Mouse (Mus musculus): ENCODE data around the gene Mmp21. TPM values are rescaled to one million over a fixed set of nuclear protein-coding genes. Genes with fewer than 3 reads are reported as not detected.

Gene Mmp21
- polyA plus RNA-seq, 1 experiment from 2014 or later: not detected

GRCm38 (mm10) chr7:133638821-133639220 is 41.0 kb downstream of the Mmp21 start:
- no peak for DNase-seq (ENCODE audit: low spot score)
- Histone ChIP-seq H3K36me3 (peaks cover 50% of the 10 kb centered on the region), H3K9me3 (replicated peaks) (no peaks in the 10 kb centered on the region), H3K27ac (replicated peaks) (no peak overlapping the region), H3K27me3 (ENCODE audit: low read depth, poor library complexity, severe bottlenecking) (no peaks in the 10 kb centered on the region), H3K4me3 (no peak overlapping the region; the same call in 1 of the 2 replicates), H3K4me1 (peaks cover 18% of the 10 kb centered on the region)
- 93% methylated on average over 13 of the region's 13 CpGs for WGBS

DNA sequence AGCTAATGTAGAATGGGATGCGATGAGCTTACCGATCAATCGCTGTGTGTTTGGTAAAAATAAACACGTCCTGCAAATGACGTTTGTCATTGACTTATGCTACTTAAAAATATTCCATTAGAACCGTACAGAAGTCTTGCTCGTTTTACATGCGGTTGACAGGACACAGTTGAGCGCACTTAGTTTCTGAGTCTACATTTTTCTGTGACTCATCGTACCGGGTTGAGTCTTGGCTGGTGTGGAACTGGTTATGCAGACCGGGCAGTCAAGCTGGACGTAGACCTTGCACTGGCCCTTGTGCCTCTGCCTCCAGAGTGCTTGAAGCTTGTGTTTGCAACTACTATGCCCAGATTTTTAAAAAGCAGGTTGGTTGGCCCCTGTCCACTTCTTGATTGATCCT is 41.6 kb downstream of the Mmp21 start:
- 18% methylated on average over 13 of the region's 13 CpGs for WGBS
- no peaks in the 10 kb centered on the region for H3K27me3 ChIP-seq (ENCODE audit: low read depth, poor library complexity, severe bottlenecking)
- peak overlapping the region; percentile 94 for H3K27ac ChIP-seq (replicated peaks)
- H3K36me3 ChIP-seq: peaks cover 45% of the 10 kb centered on the region
- no peaks in the 10 kb centered on the region for H3K9me3 ChIP-seq (replicated peaks)
- peaks cover 18% of the 10 kb centered on the region for H3K4me1 ChIP-seq
- DNase-seq (ENCODE audit: low spot score): no peak
- H3K4me3 ChIP-seq: peak overlapping the region; percentile 97

- Histone ChIP-seq H3K27me3 (ENCODE audit: low read depth, poor library complexity, severe bottlenecking) (no peaks in the 10 kb centered on the region), H3K27ac (replicated peaks) (peak within 1 kb of the TSS; percentile 94), H3K36me3 (peaks cover 38% of the 10 kb centered on the region), H3K4me1 (peaks cover 18% of the 10 kb centered on the region), H3K9me3 (replicated peaks) (no peaks in the 10 kb centered on the region), H3K4me3 (peak within 1 kb of the TSS; percentile 97)
- peak; percentile 99 for DNase-seq (ENCODE audit: low spot score)
- under 1% methylated on average over 81 of the region's 81 CpGs for WGBS
These were observed 42.2 kb downstream of the Mmp21 start, which contains the start of gene Edrf1 for GRCm38 (mm10) chr7:133637361-133638305. TSS of gene Edrf1 (plus strand) at chr7:133637543.

DNA sequence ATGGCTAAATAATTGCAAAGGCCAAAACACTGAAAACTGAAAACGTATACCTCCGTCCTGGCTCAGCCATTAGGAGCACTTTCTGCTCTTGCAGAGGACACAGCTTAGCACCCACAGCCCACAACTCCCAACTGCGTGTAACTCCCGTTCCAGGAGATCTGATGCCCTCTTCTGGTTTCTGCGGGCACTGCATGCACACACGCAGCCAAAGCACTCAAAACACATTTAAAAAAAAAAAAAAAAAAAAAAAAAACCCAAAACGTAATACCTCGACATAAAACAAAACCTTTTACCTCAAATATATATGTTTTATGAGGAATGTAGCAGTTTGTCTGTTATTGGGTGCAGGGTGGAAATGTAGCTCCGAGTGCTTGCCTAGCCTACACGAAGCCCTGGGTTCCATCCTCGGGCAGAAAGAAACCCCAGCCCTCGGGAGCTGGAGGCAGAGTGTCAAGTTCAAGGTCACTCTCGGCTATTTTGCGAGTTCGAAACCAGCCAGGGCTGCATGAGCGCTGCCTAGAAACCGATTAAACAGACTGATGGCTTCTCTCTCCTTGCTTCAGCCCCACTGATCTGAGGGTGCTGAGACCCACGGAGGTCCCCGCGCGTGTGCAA is 43.0 kb downstream of the Mmp21 start:
- DNase-seq (ENCODE audit: low spot score): peak; percentile 87
- Histone ChIP-seq H3K4me1 (peaks cover 18% of the 10 kb centered on the region), H3K36me3 (peaks cover 30% of the 10 kb centered on the region), H3K27ac (replicated peaks) (peak overlapping the region; percentile 94), H3K27me3 (ENCODE audit: low read depth, poor library complexity, severe bottlenecking) (no peaks in the 10 kb centered on the region), H3K4me3 (peak overlapping the region; percentile 97), H3K9me3 (replicated peaks) (no peaks in the 10 kb centered on the region)
- 3% methylated on average over 21 of the region's 21 CpGs for WGBS

- Histone ChIP-seq H3K27ac (replicated peaks) (no peak overlapping the region), H3K4me1 (peaks cover 18% of the 10 kb centered on the region), H3K9me3 (replicated peaks) (no peaks in the 10 kb centered on the region), H3K4me3 (no peak overlapping the region), H3K27me3 (ENCODE audit: low read depth, poor library complexity, severe bottlenecking) (no peaks in the 10 kb centered on the region), H3K36me3 (peaks cover 13% of the 10 kb centered on the region)
- 68% methylated on average over 10 of the region's 12 CpGs for WGBS
- no peak for DNase-seq (ENCODE audit: low spot score)
These were observed 44.8 kb downstream of the Mmp21 start for GRCm38 (mm10) chr7:133634932-133635650.

DNA sequence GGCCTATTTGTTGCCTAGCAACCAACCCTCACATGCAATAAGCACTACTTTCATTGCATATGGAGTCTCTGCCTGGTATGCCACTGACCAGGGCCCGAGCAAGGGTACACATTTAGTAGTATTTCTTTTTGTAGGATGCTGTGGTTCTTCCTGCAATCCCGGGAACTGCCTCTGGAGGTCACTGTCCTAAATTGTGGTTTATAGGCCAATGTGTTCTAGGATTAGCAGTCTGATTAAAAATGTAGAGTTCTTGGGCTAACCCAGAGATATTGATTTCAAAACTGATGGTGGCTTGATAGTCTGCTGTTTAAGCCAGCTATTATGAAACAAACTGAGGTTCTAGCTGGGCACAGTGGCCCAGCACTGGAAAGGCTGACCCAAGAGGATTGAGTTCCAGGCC is 47.4 kb downstream of the Mmp21 start:
- 26% methylated on average over 2 of the region's 2 CpGs for WGBS
- no peaks in the 10 kb centered on the region for H3K9me3 ChIP-seq (replicated peaks)

DNA sequence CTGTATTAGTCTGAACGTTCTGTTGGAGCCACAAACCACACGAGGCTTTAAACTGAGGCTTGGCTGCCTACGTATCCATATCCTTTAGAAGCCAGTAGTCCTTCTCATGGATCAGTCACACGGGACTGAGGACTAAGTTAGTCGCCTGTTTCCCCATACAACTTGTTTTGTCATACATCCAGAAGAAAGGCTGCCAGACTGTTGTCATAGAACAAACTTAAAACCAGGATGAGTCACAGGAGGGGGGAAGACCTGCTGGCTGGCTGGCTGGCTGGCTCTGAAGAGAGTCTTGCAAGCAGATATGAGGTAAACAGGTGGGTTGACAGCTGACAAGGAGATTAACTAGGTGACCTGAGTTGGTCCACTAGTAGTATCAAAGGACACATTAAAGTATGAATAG is 49.0 kb downstream of the Mmp21 start:
- no peaks in the 10 kb centered on the region for H3K36me3 ChIP-seq
- DNase-seq (ENCODE audit: low spot score): no peak
- no peaks in the 10 kb centered on the region for H3K9me3 ChIP-seq (replicated peaks)
- peaks cover 15% of the 10 kb centered on the region for H3K4me1 ChIP-seq
- no peak overlapping the region for H3K4me3 ChIP-seq
- H3K27me3 ChIP-seq (ENCODE audit: low read depth, poor library complexity, severe bottlenecking): no peaks in the 10 kb centered on the region
- no peak overlapping the region for H3K27ac ChIP-seq (replicated peaks)
- WGBS: 84% methylated on average over 5 of the region's 5 CpGs

More for the DNA sequence above, 47.4 kb downstream of the Mmp21 start:
- Histone ChIP-seq H3K27me3 (ENCODE audit: low read depth, poor library complexity, severe bottlenecking) (no peaks in the 10 kb centered on the region), H3K27ac (replicated peaks) (no peak overlapping the region), H3K4me1 (peaks cover 8% of the 10 kb centered on the region), H3K4me3 (no peak overlapping the region), H3K36me3 (no peaks in the 10 kb centered on the region)
- peak; percentile 51 for DNase-seq (ENCODE audit: low spot score)

DNA sequence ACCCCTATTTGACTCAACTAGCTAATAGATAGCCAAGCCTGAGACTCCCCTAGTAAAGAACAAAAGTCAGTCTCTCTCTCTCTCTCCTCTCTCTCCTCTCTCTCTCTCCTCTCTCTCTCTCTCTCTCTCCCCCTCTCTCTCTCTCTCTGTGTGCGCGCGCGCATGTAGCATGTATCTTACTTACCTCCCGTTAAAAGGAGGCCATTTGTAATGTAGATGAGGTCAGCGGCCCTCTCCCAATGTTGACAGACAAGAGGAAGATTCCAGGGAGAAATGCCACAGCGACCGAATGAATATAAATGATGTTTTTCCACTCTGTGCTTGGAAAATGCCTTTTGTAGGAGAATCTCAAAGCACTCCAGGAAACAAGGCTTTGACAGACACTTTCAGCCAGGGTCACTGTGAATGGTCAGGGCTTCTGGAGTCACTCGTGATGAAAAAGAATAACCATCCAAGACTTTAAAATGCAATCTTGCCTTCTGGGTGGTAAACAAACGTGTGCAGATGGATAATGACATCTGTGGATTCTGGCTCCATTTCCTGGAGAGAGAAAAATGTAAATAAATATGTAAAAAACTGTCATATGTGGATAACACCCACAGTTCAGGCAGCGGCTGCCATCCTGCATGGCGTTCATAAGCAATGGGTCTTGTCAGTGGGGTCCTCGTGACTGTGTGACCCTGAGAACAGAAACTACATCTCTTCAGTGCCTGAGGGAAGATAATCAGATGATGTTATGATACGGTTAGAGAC is 52.5 kb downstream of the Mmp21 start:
- Histone ChIP-seq H3K9me3 (replicated peaks) (no peaks in the 10 kb centered on the region), H3K27me3 (ENCODE audit: low read depth, poor library complexity, severe bottlenecking) (no peaks in the 10 kb centered on the region), H3K27ac (replicated peaks) (peak overlapping the region; percentile 1; the same call in 1 of the 2 replicates), H3K36me3 (no peaks in the 10 kb centered on the region), H3K4me1 (peaks cover 12% of the 10 kb centered on the region), H3K4me3 (no peak overlapping the region)
- DNase-seq (ENCODE audit: low spot score): peak; percentile 22
- 54% methylated on average over 14 of the region's 14 CpGs for WGBS

Other genes with a start within 250 kb of the Mmp21 start
- gene Tex36, start 77.9 kb downstream of the Mmp21 start, polyA plus RNA-seq (2016; fragmentation: Nextera tagmentation; extraction: Ambion mirVana): not detected in 2 replicates
- gene Edrf1, start 42.5 kb downstream of the Mmp21 start, polyA plus RNA-seq (2016; fragmentation: Nextera tagmentation; extraction: Ambion mirVana): 26.0 and 29.1 TPM in 2 replicates
- gene Bccip, start 29.3 kb upstream of the Mmp21 start, polyA plus RNA-seq (2016; fragmentation: Nextera tagmentation; extraction: Ambion mirVana): 167 and 188 TPM in 2 replicates
- 37.2 and 38.7 TPM in 2 replicates for gene Uros, start 30.0 kb upstream of the Mmp21 start, polyA plus RNA-seq (2016; fragmentation: Nextera tagmentation; extraction: Ambion mirVana)
- gene Fank1, start 96.8 kb upstream of the Mmp21 start, polyA plus RNA-seq (2016; fragmentation: Nextera tagmentation; extraction: Ambion mirVana): 1.4 and 1.7 TPM in 2 replicates
- gene Dhx32, start 102.7 kb upstream of the Mmp21 start, polyA plus RNA-seq (2016; fragmentation: Nextera tagmentation; extraction: Ambion mirVana): 79.2 and 81.1 TPM in 2 replicates